8 mouse cellular contexts compared by ENCODE assay signal in the genomic region with DNA sequence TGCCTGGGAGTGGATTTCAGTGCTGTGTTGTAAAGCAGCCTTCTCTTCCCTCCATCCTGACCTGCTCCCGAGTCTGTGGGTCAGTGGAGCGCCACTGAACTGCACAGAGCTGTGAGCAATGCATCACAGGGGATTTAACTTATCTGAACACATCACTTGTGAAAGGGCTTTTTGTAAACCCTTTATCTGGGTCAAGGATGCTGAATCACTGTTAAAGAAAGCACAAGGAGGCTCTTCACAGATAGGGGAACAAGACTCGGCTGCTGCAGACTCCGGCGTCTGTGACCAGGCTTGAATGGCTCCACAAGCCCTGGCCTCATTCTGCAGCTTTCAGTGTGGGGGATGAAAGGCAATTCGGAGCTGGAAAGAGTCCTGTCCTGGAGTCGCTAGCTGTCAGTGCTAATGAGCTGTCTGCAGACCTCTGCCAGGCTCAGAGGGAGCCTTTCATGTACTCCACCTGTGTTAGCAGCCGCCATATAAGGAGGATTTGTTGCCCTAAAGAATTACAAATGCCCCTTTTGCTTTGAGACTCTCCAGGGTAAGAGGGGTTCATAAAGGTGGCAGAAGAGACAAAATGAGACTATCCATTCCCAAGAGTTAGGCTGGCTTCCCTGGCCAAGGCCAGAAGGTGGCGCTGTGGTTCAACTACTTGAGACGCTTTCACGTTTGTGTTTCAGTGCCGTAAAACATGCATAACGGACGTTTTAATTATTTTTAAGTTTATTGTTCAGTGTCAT. TPM values are rescaled to one million over a fixed set of nuclear protein-coding genes. Genes with fewer than 3 reads are reported as not detected.
DNase-seq lines count a peak whose midpoint lies in the region; ATAC-seq lines count a peak whose summit lies in the region.

No protein-coding gene starts in this region.

- intact Hi-C loops in left cerebral cortex, postnatal 14 days (cut with DNase I): loop anchor here (5.0 kb wide), 1 partner anchor 200 kb away; no protein-coding TSS in a partner anchor

- peak; percentile 74 for ATAC-seq in inflammation-experienced regulatory T-cells, adult 6 months

- peak; percentile 71 for DNase-seq in T-cell, adult 2 months (ENCODE audit: low spot score)
- DNase-seq in cerebellum, postnatal 25 days: peak; percentile 87 to 92
- peak; percentile 37 to 55 for DNase-seq in gastrocnemius, adult 8-10 months (ENCODE audit: low spot score in 2 of 2)
- DNase-seq in left cerebral cortex, postnatal 14 days (ENCODE audit: low spot score in 2 of 2): peak; percentile 92 to 93
- peak; percentile 87 for DNase-seq in mesoderm, embryonic 11.5 days (ENCODE audit: low read depth, low spot score)
- peak; percentile 64 to 71 for DNase-seq in right cerebral cortex, postnatal 36 days (ENCODE audit: low spot score in 2 of 2)
- DNase-seq in urinary bladder, postnatal 4 days (ENCODE audit: low spot score in 2 of 2): peak; percentile 64 to 84

RNA-seq across cellular contexts. Expression of a gene that starts 11.3 kb away (rescaled TPM):
- 10 to 100 TPM; 22.8 to 26.1 (median 25.0) TPM for total RNA-seq in gastrocnemius, adult 8-10 months (2022)
- 10 to 100 TPM; 16.1 to 16.8 (median 16.8) TPM for polyA plus RNA-seq in inflammation-experienced regulatory T-cells, adult 6 months (2017; shearing (Covaris generic))
- total RNA-seq in left cerebral cortex, postnatal 14 days (2021): 10 to 100 TPM; 35.0 to 39.7 TPM

Comparison
In these comparisons a context has a peak if more than half of its experiments do, and no peak if none do; other contexts are left out.
1. Peak in every context shown above with its lines: DNase-seq and ATAC-seq.